Mouse (Mus musculus) G1E (cell line): ENCODE data around the gene Spata25. TPM values are rescaled to one million over a fixed set of nuclear protein-coding genes. Genes with fewer than 3 reads are reported as not detected.

ENCODE experiments used
- ATAC-seq: 2 replicates; pipeline ENCODE4 v1.8.0; 2016; ENCODE audit warnings: mild to moderate bottlenecking; ENCODE audit not compliant: insufficient number of reproducible peaks, poor library complexity, low FRiP score, severe bottlenecking; ENCODE audit errors: extremely low read depth
- DNase-seq: peaks from one replicate; pipeline ENCODE4 v3.0.0; 2012; ENCODE audit warnings: low spot score
- H3K27me3 ChIP-seq: 2 replicates; pipeline ENCODE4 v1.6.1; 2012; ENCODE audit warnings: mild to moderate bottlenecking, low read length, inconsistent platforms; ENCODE audit not compliant: insufficient read depth
- H3K36me3 ChIP-seq: replicated peaks from 2 replicates; pipeline ENCODE3; 2012; ENCODE audit warnings: mild to moderate bottlenecking, inconsistent platforms
- H3K4me1 ChIP-seq: 2 replicates; pipeline ENCODE4 v1.6.1; 2012; ENCODE audit warnings: low read depth, low read length, inconsistent platforms, mixed read lengths; ENCODE audit not compliant: insufficient read depth
- H3K4me3 ChIP-seq: 2 replicates; pipeline ENCODE4 v1.5.1; 2012; ENCODE audit warnings: low read depth, mild to moderate bottlenecking, inconsistent platforms, low read length, moderate library complexity, mixed read lengths
- H3K9me3 ChIP-seq: replicated peaks from 2 replicates; pipeline ENCODE4 v1.6.1; 2012; ENCODE audit warnings: inconsistent platforms
- CTCF ChIP-seq: IDR thresholded peaks from 2 replicates; pipeline ENCODE4 v1.5.1; 2012; ENCODE audit warnings: low read depth, low read length, inconsistent platforms, mixed read lengths
- GATA1 ChIP-seq: IDR thresholded peaks from 2 replicates; pipeline ENCODE4 v1.6.1; 2012; ENCODE audit warnings: borderline replicate concordance, low read length, inconsistent platforms, mixed read lengths
- GATA2 ChIP-seq: IDR thresholded peaks from 2 replicates; pipeline ENCODE4 v1.6.1; 2012; ENCODE audit warnings: low read depth, low read length, inconsistent platforms, borderline replicate concordance
- POLR2AphosphoS5 ChIP-seq: IDR thresholded peaks from 2 replicates; pipeline ENCODE4 v1.6.1; 2012; ENCODE audit warnings: low read depth, low read length, inconsistent platforms; ENCODE audit not compliant: insufficient replicate concordance
- TAL1 ChIP-seq: conservative IDR thresholded peaks from 2 replicates; pipeline ENCODE4 v1.6.1; 2012; ENCODE audit warnings: low read depth, low read length, inconsistent platforms, mixed read lengths
- polyA plus RNA-seq: library from polyadenylated mRNA; stranded (reverse); fragments of >175 nt; gene quantifications from 2 replicates; pipeline ENCODE4 v1.2.3, GENCODE M21; 2012
- total RNA-seq, 2 experiments: library from RNA; stranded (forward) in 1 of 2; stranded (reverse) in 1 of 2; fragments of 200-1000 nt in 1 of 2; fragments of >200 nt in 1 of 2; fragmentation: Nextera tagmentation in 1 of 2; gene quantifications; 2 replicates each; pipeline ENCODE4 v1.2.3; 2014 to 2017

The Spata25 gene
- total and polyA plus RNA-seq, 3 experiments, result not detected

- no peak for ATAC-seq
- TF ChIP-seq GATA2 (no peak), GATA1 (no peak), CTCF (no peak), TAL1 (no peak), POLR2AphosphoS5 (no peak)
- H3K27me3 ChIP-seq, result no peaks in the 10 kb centered on the region
Observed at GRCm38 (mm10) chr2:164817703-164818102, 10.6 kb downstream of the Spata25 start.

GRCm38 (mm10) chr2:164817206-164817605 is 11.1 kb downstream of the Spata25 start:
- peaks cover 74% of the 10 kb centered on the region for H3K36me3 ChIP-seq
- no peak overlapping the region for H3K4me3 ChIP-seq
- no peaks in the 10 kb centered on the region for H3K27me3 ChIP-seq
- DNase-seq, result no peak
- no peaks in the 10 kb centered on the region for H3K9me3 ChIP-seq
- no peak for TF ChIP-seq POLR2AphosphoS5
- TF ChIP-seq TAL1, result no peak
- no peak for TF ChIP-seq GATA2
- no peak for TF ChIP-seq GATA1
- no peak for TF ChIP-seq CTCF
- peaks cover 13% of the 10 kb centered on the region for H3K4me1 ChIP-seq
- no peak for ATAC-seq

More at GRCm38 (mm10) chr2:164817703-164818102, 10.6 kb downstream of the Spata25 start:
- DNase-seq, result no peak
- H3K36me3 ChIP-seq, result peaks cover 69% of the 10 kb centered on the region
- no peak overlapping the region for H3K4me3 ChIP-seq
- peaks cover 16% of the 10 kb centered on the region for H3K4me1 ChIP-seq
- no peaks in the 10 kb centered on the region for H3K9me3 ChIP-seq

GRCm38 (mm10) chr2:164815821-164816220 is 12.5 kb downstream of the Spata25 start:
- TF ChIP-seq CTCF, result no peak
- no peak for TF ChIP-seq GATA1
- TF ChIP-seq GATA2, result no peak
- TF ChIP-seq POLR2AphosphoS5, result no peak
- no peak for TF ChIP-seq TAL1
- Histone ChIP-seq H3K4me3 (no peak overlapping the region), H3K9me3 (no peaks in the 10 kb centered on the region), H3K4me1 (peaks cover 6% of the 10 kb centered on the region; the same call in 1 of the 2 replicates), H3K36me3 (peaks cover 70% of the 10 kb centered on the region), H3K27me3 (no peaks in the 10 kb centered on the region)
- no peak for DNase-seq
- no peak for ATAC-seq

GRCm38 (mm10) chr2:164815348-164815747 is 13.0 kb downstream of the Spata25 start:
- Histone ChIP-seq H3K36me3 (peaks cover 70% of the 10 kb centered on the region), H3K9me3 (no peaks in the 10 kb centered on the region), H3K4me1 (peaks cover 6% of the 10 kb centered on the region; the same call in 1 of the 2 replicates), H3K27me3 (no peaks in the 10 kb centered on the region), H3K4me3 (no peak overlapping the region)
- ATAC-seq (no peak), DNase-seq (no peak)
- TF ChIP-seq GATA2, result no peak
- TF ChIP-seq POLR2AphosphoS5, result no peak
- no peak for TF ChIP-seq CTCF
- TF ChIP-seq TAL1, result no peak
- TF ChIP-seq GATA1, result no peak

GRCm38 (mm10) chr2:164813557-164813956 is 14.8 kb downstream of the Spata25 start:
- Histone ChIP-seq H3K27me3 (no peaks in the 10 kb centered on the region), H3K9me3 (no peaks in the 10 kb centered on the region), H3K36me3 (peaks cover 73% of the 10 kb centered on the region), H3K4me1 (peaks cover 6% of the 10 kb centered on the region; the same call in 1 of the 2 replicates), H3K4me3 (no peak overlapping the region)
- DNase-seq (no peak), ATAC-seq (no peak)
- TF ChIP-seq POLR2AphosphoS5 (no peak), CTCF (no peak), GATA2 (no peak), TAL1 (no peak), GATA1 (no peak)

- ATAC-seq (no peak), DNase-seq (no peak)
- Histone ChIP-seq H3K9me3 (no peaks in the 10 kb centered on the region), H3K36me3 (peaks cover 60% of the 10 kb centered on the region), H3K4me1 (peaks cover 34% of the 10 kb centered on the region), H3K4me3 (no peak overlapping the region), H3K27me3 (no peaks in the 10 kb centered on the region)
- TF ChIP-seq GATA2 (no peak), CTCF (no peak), POLR2AphosphoS5 (no peak), GATA1 (no peak), TAL1 (no peak)
Observed at GRCm38 (mm10) chr2:164806614-164807013, 21.7 kb downstream of the Spata25 start.
